Mouse (Mus musculus): ENCODE data around the gene Atp8a2.

GRCm38 (mm10) chr14:60030666-60031065, 166.3 kb downstream of the Atp8a2 start:
- TF ChIP-seq CTCF (IDR thresholded peaks at IDR 0.05; ENCODE audit: borderline replicate concordance, insufficient read depth, low read depth, low read length) (no peak), POLR2A (IDR thresholded peaks at IDR 0.05; ENCODE audit: borderline replicate concordance, insufficient read depth, low read length) (no peak)

Measured in cerebellum, adult 2 months (tissue).